Mouse (Mus musculus): ENCODE measurements around the gene Fgfrl1. TPM values are rescaled to one million over a fixed set of nuclear protein-coding genes. Genes with fewer than 3 reads are reported as not detected.

The Fgfrl1 gene
- polyA plus RNA-seq, 1 experiment from 2014 or later: 19.6 TPM

- peaks cover 21% of the 10 kb centered on the region for H3K4me1 ChIP-seq
- H3K4me3 ChIP-seq: no peak overlapping the region
- H3K27me3 ChIP-seq: no peaks in the 10 kb centered on the region
- WGBS: 96% methylated on average over 9 of the region's 9 CpGs
- no peak overlapping the region for H3K4me2 ChIP-seq (replicated peaks)
- no peak for ATAC-seq (ENCODE audit: low FRiP score, low read depth)
- H3K36me3 ChIP-seq: peaks cover 65% of the 10 kb centered on the region
- no peak overlapping the region for H3K27ac ChIP-seq (replicated peaks)
- H3K9me3 ChIP-seq: no peaks in the 10 kb centered on the region
- no peak overlapping the region for H3K9ac ChIP-seq (replicated peaks)
Observed at GRCm38 (mm10) chr5:108655381-108655780, 36.8 kb upstream of the Fgfrl1 start.

DNA sequence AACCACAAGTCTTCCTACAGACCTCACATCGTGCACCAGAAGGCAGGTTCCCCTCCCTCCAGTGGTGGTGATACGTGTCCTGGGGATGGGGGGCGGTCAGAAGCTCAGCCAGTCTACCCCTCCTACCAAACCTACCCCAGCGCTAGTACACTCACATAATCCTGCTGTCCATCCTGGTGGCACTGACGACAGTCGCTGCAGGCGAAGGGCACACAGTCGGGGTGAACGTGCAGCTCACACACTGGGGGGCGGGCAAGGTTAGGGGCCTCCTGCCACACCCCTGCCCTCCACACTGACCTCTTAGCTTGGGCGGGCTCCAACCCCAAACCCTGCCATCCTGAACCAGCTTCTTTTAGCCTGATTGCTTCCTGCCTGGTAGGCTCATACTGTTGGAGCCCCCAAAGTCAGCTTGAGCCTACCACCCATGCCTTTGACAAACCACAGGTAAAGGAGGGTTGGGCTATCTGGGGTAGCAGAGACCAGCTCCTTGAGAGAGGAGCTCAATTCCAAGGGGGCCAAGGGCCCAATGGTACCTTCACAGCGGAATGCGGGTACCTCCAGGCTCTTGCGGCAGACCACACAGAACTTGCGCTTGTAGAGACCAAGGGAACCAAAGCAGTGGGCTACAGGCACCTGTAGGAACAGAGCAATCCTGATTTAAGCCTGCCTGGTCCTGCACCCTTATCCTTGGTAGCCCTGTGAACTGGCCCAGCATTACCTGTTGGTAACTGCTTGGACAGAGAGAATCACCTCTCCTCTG, 36.1 kb upstream of the Fgfrl1 start:
- Histone ChIP-seq H3K4me2 (replicated peaks) (no peak overlapping the region), H3K27me3 (no peaks in the 10 kb centered on the region), H3K27ac (replicated peaks) (no peak overlapping the region), H3K36me3 (peaks cover 61% of the 10 kb centered on the region), H3K4me1 (peaks cover 21% of the 10 kb centered on the region), H3K9me3 (no peaks in the 10 kb centered on the region), H3K4me3 (no peak overlapping the region), H3K9ac (replicated peaks) (no peak overlapping the region)
- 91% methylated on average over 15 of the region's 15 CpGs for WGBS
- no peak for ATAC-seq (ENCODE audit: low FRiP score, low read depth)

- H3K27me3 ChIP-seq: no peaks in the 10 kb centered on the region
- no peak overlapping the region for H3K9ac ChIP-seq (replicated peaks)
- H3K9me3 ChIP-seq: no peaks in the 10 kb centered on the region
- no peak for ATAC-seq (ENCODE audit: low FRiP score, low read depth)
- H3K4me1 ChIP-seq: peaks cover 21% of the 10 kb centered on the region
- H3K36me3 ChIP-seq: peaks cover 56% of the 10 kb centered on the region
- H3K4me3 ChIP-seq: no peak overlapping the region
- 0 out of 2 replicates have a peak overlapping the region, but pooled peaks have one; percentile 7 for H3K27ac ChIP-seq (replicated peaks)
- no peak overlapping the region for H3K4me2 ChIP-seq (replicated peaks)
- WGBS: 77% methylated on average over 5 of the region's 5 CpGs
Observed at GRCm38 (mm10) chr5:108657406-108657805, 34.8 kb upstream of the Fgfrl1 start.

- ATAC-seq (ENCODE audit: low FRiP score, low read depth): no peak
- Histone ChIP-seq H3K27ac (replicated peaks) (no peak overlapping the region), H3K9me3 (no peaks in the 10 kb centered on the region), H3K9ac (replicated peaks) (no peak overlapping the region), H3K4me3 (no peak overlapping the region), H3K4me1 (peaks cover 21% of the 10 kb centered on the region), H3K36me3 (peaks cover 44% of the 10 kb centered on the region), H3K27me3 (peaks cover 5% of the 10 kb centered on the region; the same call in 1 of the 2 replicates), H3K4me2 (replicated peaks) (no peak overlapping the region; the same call in 1 of the 2 replicates)
- WGBS: 75% methylated on average over 1 of the region's 1 CpGs
Observed at GRCm38 (mm10) chr5:108658611-108659010, 33.6 kb upstream of the Fgfrl1 start.

DNA sequence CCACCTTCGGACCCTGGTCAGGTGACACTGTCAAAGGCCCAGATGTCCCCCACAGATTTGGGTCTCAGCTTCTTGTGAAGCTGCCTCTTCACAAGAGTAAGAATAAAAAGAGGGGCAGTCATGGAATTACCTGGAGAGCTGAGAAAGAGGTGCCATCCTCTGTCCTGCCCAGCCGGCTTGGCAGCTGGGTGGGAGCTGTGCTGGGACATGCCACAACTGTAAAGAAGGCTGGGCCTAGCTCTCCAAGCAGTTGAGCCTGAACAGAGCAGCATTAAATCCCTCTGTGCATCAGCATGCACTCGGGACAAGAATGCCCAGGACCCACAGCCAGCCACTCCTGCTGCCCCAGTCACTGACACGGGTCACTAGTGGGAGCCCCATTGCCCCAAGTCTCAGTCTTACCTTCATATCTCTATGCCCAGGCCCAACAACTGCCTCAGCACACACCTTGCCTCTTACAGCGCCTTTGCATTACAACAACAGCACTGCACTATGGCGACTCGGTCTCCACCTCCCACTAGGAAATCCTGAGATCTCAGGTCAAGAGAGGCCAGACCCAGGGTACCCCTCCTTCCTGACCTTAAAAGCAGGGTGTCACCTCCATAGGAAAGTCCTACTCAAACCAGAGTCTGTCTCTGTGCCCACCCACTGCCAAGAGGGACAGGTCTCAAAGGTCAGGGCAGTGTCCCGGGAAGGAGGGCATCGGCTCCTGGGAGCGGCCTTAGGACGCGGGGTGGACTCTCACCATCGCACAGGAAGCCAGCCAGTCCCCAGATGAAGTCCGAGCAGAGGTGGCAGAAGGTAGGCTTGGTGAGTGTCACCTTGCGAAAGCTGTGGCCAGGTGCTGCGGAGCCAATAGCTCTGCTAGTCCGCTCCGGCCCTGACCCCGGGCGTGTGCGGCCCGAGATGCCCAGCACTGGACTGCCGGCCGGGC, 32.2 kb upstream of the Fgfrl1 start, which contains the start of gene Idua:
Gene Idua, plus strand, starts transcription at position 634 of the 934 bp plus-strand sequence.
- no peak; the same call in none of the 2 replicates for ATAC-seq (ENCODE audit: low FRiP score, low read depth)
- no peaks in the 10 kb centered on the region for H3K9me3 ChIP-seq
- H3K9ac ChIP-seq (replicated peaks): peak within 1 kb of the TSS; percentile 91
- peaks cover 5% of the 10 kb centered on the region; the same call in 1 of the 2 replicates for H3K27me3 ChIP-seq
- H3K36me3 ChIP-seq: peaks cover 31% of the 10 kb centered on the region
- 9% methylated on average over 24 of the region's 24 CpGs for WGBS
- H3K4me2 ChIP-seq (replicated peaks): peak within 1 kb of the TSS; percentile 90
- peaks cover 21% of the 10 kb centered on the region for H3K4me1 ChIP-seq
- H3K27ac ChIP-seq (replicated peaks): no peak within 1 kb of the TSS
- peak within 1 kb of the TSS; percentile 85 for H3K4me3 ChIP-seq

DNA sequence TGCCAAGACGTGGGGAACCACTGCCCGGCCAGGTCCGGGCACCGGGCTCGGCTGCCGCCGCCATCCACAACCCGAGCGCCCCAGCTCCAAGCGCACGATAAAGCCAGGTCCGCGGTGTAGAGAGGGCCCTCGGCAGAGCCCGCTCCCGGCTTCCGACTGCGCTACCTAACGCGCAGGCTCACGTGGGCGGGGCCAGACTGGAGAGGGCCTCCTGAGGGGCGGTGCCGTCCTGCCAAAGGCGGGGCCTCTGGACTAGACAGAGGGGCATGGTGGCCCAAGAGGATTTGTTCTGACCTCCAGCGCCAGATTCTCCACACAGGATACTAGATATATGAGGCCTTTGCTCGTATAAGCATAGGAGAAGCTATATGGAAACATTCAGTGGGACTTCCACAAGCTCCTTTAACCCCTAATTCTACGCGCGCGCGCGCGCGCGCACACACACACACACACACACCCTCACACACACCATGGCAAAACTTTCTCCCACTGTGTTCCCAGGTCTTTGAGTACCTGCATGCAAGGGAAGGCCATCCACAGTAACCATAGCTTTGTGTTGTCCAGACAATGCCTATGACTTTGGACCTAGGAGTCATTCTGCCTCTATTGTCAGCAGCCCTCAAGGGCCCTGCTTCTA, 31.4 kb upstream of the Fgfrl1 start:
- H3K9me3 ChIP-seq: no peaks in the 10 kb centered on the region
- H3K27me3 ChIP-seq: peaks cover 5% of the 10 kb centered on the region; the same call in 1 of the 2 replicates
- peaks cover 23% of the 10 kb centered on the region for H3K36me3 ChIP-seq
- peak; percentile 99 for ATAC-seq (ENCODE audit: low FRiP score, low read depth)
- WGBS: 14% methylated on average over 33 of the region's 36 CpGs
- peak overlapping the region; percentile 91 for H3K9ac ChIP-seq (replicated peaks)
- peaks cover 21% of the 10 kb centered on the region for H3K4me1 ChIP-seq
- H3K27ac ChIP-seq (replicated peaks): no peak overlapping the region
- H3K4me2 ChIP-seq (replicated peaks): peak overlapping the region; percentile 90
- peak overlapping the region; percentile 85 for H3K4me3 ChIP-seq

DNA sequence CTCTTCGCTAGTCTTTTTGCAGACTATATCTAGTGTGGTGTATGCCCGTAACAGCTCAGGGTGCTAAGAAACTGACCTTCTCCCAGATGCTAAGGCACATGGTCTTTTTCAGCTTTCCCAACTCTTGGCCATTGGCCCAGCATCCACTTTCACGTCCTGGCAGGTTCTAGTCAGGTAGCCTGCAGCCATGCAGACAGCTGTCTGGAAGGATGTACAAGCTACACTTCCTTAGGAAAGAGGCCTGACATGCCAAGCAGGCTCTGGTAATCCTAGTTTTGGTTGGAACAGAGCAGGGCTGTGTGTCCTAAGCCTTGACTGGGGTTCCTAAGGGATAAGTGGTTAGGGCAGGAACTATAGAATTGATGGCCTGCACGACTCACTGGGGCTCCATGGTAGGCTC, 29.4 kb upstream of the Fgfrl1 start:
- H3K4me2 ChIP-seq (replicated peaks): no peak overlapping the region
- H3K9me3 ChIP-seq: no peaks in the 10 kb centered on the region
- no peak overlapping the region for H3K27ac ChIP-seq (replicated peaks)
- peaks cover 4% of the 10 kb centered on the region; the same call in 1 of the 2 replicates for H3K36me3 ChIP-seq
- H3K4me1 ChIP-seq: peaks cover 21% of the 10 kb centered on the region
- H3K4me3 ChIP-seq: no peak overlapping the region
- ATAC-seq (ENCODE audit: low FRiP score, low read depth): no peak
- no peak overlapping the region for H3K9ac ChIP-seq (replicated peaks)
- 85% methylated on average over 4 of the region's 4 CpGs for WGBS
- peaks cover 5% of the 10 kb centered on the region for H3K27me3 ChIP-seq

DNA sequence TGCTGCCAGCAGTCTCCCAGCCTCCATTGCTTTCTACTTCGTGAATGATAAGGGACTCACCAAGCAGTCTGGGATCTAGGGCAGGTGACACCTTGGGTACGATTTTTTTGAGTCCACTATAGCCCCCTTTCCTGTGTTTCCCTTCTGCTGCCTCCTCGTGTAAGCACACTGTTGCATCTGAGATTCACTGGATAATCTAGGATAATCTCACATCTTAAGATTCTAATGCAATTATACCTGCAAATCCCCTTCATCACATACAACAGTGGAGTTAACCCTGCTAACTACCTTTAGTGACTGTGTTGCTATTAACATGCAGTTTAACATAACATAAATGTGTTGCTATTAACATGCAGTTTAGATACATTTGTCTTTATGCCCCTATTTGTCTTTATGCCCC, 27.1 kb upstream of the Fgfrl1 start:
- Histone ChIP-seq H3K4me1 (peaks cover 16% of the 10 kb centered on the region), H3K27me3 (peaks cover 5% of the 10 kb centered on the region), H3K9me3 (no peaks in the 10 kb centered on the region), H3K4me2 (replicated peaks) (no peak overlapping the region), H3K9ac (replicated peaks) (no peak overlapping the region), H3K36me3 (no peaks in the 10 kb centered on the region), H3K27ac (replicated peaks) (no peak overlapping the region), H3K4me3 (no peak overlapping the region)
- 51% methylated on average over 3 of the region's 3 CpGs for WGBS
- no peak for ATAC-seq (ENCODE audit: low FRiP score, low read depth)

GRCm38 (mm10) chr5:108667370-108667769, 24.8 kb upstream of the Fgfrl1 start:
- H3K27ac ChIP-seq (replicated peaks): no peak overlapping the region
- 84% methylated on average over 2 of the region's 2 CpGs for WGBS
- peaks cover 13% of the 10 kb centered on the region for H3K36me3 ChIP-seq
- no peak for ATAC-seq (ENCODE audit: low FRiP score, low read depth)
- H3K4me3 ChIP-seq: no peak overlapping the region
- H3K4me1 ChIP-seq: peaks cover 23% of the 10 kb centered on the region
- H3K9me3 ChIP-seq: no peaks in the 10 kb centered on the region
- peaks cover 5% of the 10 kb centered on the region for H3K27me3 ChIP-seq
- no peak overlapping the region for H3K4me2 ChIP-seq (replicated peaks)
- no peak overlapping the region for H3K9ac ChIP-seq (replicated peaks)

- Histone ChIP-seq H3K27me3 (no peaks in the 10 kb centered on the region; the same call in 1 of the 2 replicates), H3K36me3 (peaks cover 14% of the 10 kb centered on the region), H3K9ac (replicated peaks) (peak overlapping the region; percentile 74), H3K4me2 (replicated peaks) (peak overlapping the region; percentile 69), H3K4me1 (peaks cover 23% of the 10 kb centered on the region), H3K27ac (replicated peaks) (0 out of 2 replicates have a peak overlapping the region, but pooled peaks have one; percentile 85), H3K4me3 (peak overlapping the region; percentile 54), H3K9me3 (no peaks in the 10 kb centered on the region)
- 16% methylated on average over 3 of the region's 3 CpGs for WGBS
- ATAC-seq (ENCODE audit: low FRiP score, low read depth): no peak; the same call in 1 of the 2 replicates
Observed at GRCm38 (mm10) chr5:108668387-108668932, 23.7 kb upstream of the Fgfrl1 start.

Data from midbrain, embryonic 12.5 days (tissue).